8 mouse cellular contexts compared by ENCODE assay signal in genomic region chr7:80143331-80144273, GRCm38 (mm10). TPM values are rescaled to one million over a fixed set of nuclear protein-coding genes. Genes with fewer than 3 reads are reported as not detected.
DNase-seq lines count a peak whose midpoint lies in the region; ATAC-seq and TF ChIP-seq lines count a peak whose summit lies in the region.

No protein-coding gene starts in this region.

- peak; percentile 22 to 23 for DNase-seq in cerebellum, adult 18-20 months
- DNase-seq in MEL-GATA-1-ER (ENCODE audit: extremely low read depth, low read depth) = peak; percentile 98
- no peak for DNase-seq in forebrain, embryonic 11.5 days (ENCODE audit: low spot score)
- peak; percentile 66 for DNase-seq in induced T-regulatory cell, adult 2 months (ENCODE audit: low read depth)
- peak; percentile 83 for DNase-seq in midbrain, postnatal 0 days (ENCODE audit: low spot score)

- no peak overlapping the region for H3K9ac ChIP-seq in forebrain, embryonic 11.5 days (ENCODE audit: low read length)
- H3K9ac ChIP-seq in limb, embryonic 15.5 days = no peak overlapping the region
- H3K9ac ChIP-seq in midbrain, postnatal 0 days (replicated peaks; ENCODE audit: low read length, poor library complexity, severe bottlenecking) = no peak overlapping the region
- no peak overlapping the region for H3K9ac ChIP-seq in stomach, embryonic 14.5 days (replicated peaks; ENCODE audit: low read depth, low read length)

- H3K4me3 ChIP-seq in forebrain, embryonic 11.5 days (ENCODE audit: low read depth, low read length) = no peak overlapping the region
- H3K4me3 ChIP-seq in limb, embryonic 15.5 days = no peak overlapping the region
- no peak overlapping the region for H3K4me3 ChIP-seq in midbrain, postnatal 0 days (ENCODE audit: low read depth, low read length)
- H3K4me3 ChIP-seq in stomach, embryonic 14.5 days (ENCODE audit: low read depth, low read length) = no peak overlapping the region

- ATAC-seq in cerebellum, adult (ENCODE audit: insufficient number of reproducible peaks, low FRiP score, low TSS enrichment) = no peak
- ATAC-seq in forebrain, embryonic 11.5 days (replicated peaks; ENCODE audit: low FRiP score) = 0 out of 2 replicates have a peak, but pooled peaks have one; percentile 36
- no peak for ATAC-seq in limb, embryonic 15.5 days (ENCODE audit: insufficient number of reproducible peaks, low FRiP score, low TSS enrichment, low read depth)
- no peak for ATAC-seq in midbrain, postnatal 0 days (ENCODE audit: low FRiP score)
- ATAC-seq in stomach, embryonic 14.5 days (ENCODE audit: insufficient number of reproducible peaks, insufficient read depth, low FRiP score, low read depth) = no peak

- H3K4me1 ChIP-seq in forebrain, embryonic 11.5 days (replicated peaks; ENCODE audit: control insufficient read depth, insufficient read depth, low read length) = peaks cover 2% of the 10 kb centered on the region
- peaks cover 15% of the 10 kb centered on the region for H3K4me1 ChIP-seq in limb, embryonic 15.5 days
- H3K4me1 ChIP-seq in midbrain, postnatal 0 days (ENCODE audit: insufficient read depth, low read length) = no peaks in the 10 kb centered on the region
- H3K4me1 ChIP-seq in stomach, embryonic 14.5 days (ENCODE audit: control insufficient read depth, insufficient read depth, low read length) = peaks cover 7% of the 10 kb centered on the region; the same call in 1 of the 2 replicates

- no peaks in the 10 kb centered on the region for H3K36me3 ChIP-seq in forebrain, embryonic 11.5 days (ENCODE audit: control insufficient read depth, insufficient read depth, low read length)
- no peaks in the 10 kb centered on the region for H3K36me3 ChIP-seq in limb, embryonic 15.5 days
- no peaks in the 10 kb centered on the region for H3K36me3 ChIP-seq in midbrain, postnatal 0 days (ENCODE audit: insufficient read depth, low read length)
- H3K36me3 ChIP-seq in stomach, embryonic 14.5 days (ENCODE audit: control insufficient read depth, insufficient read depth, low read length) = no peaks in the 10 kb centered on the region

- WGBS in forebrain, embryonic 11.5 days = 56% methylated on average over 22 of the region's 22 CpGs
- WGBS in limb, embryonic 15.5 days = 31% methylated on average over 22 of the region's 22 CpGs
- 33% methylated on average over 22 of the region's 22 CpGs for WGBS in midbrain, postnatal 0 days
- WGBS in stomach, embryonic 14.5 days = 32% methylated on average over 22 of the region's 22 CpGs

- H3K27me3 ChIP-seq in forebrain, embryonic 11.5 days (ENCODE audit: control insufficient read depth, insufficient read depth, low read length) = no peaks in the 10 kb centered on the region
- H3K27me3 ChIP-seq in limb, embryonic 15.5 days = no peaks in the 10 kb centered on the region
- H3K27me3 ChIP-seq in midbrain, postnatal 0 days (ENCODE audit: insufficient read depth, low read length) = no peaks in the 10 kb centered on the region
- H3K27me3 ChIP-seq in stomach, embryonic 14.5 days (ENCODE audit: control insufficient read depth, insufficient read depth, low read length) = no peaks in the 10 kb centered on the region

- H3K9me3 ChIP-seq in forebrain, embryonic 11.5 days (ENCODE audit: control insufficient read depth, low read length) = no peaks in the 10 kb centered on the region
- no peaks in the 10 kb centered on the region for H3K9me3 ChIP-seq in limb, embryonic 15.5 days
- no peaks in the 10 kb centered on the region for H3K9me3 ChIP-seq in midbrain, postnatal 0 days (ENCODE audit: low read length)
- no peaks in the 10 kb centered on the region for H3K9me3 ChIP-seq in stomach, embryonic 14.5 days (ENCODE audit: control insufficient read depth, low read depth, low read length)

- no peak overlapping the region for H3K4me2 ChIP-seq in forebrain, embryonic 11.5 days (ENCODE audit: low read depth, low read length, severe bottlenecking)
- H3K4me2 ChIP-seq in limb, embryonic 15.5 days = peak overlapping the region; percentile 22
- no peak overlapping the region for H3K4me2 ChIP-seq in midbrain, postnatal 0 days (ENCODE audit: low read depth, low read length, poor library complexity, severe bottlenecking)
- H3K4me2 ChIP-seq in stomach, embryonic 14.5 days (replicated peaks; ENCODE audit: low read depth, low read length) = no peak overlapping the region

- no peak for TF ChIP-seq CTCF in midbrain, postnatal 0 days (IDR thresholded peaks at IDR 0.05)

- H3K27ac ChIP-seq in forebrain, embryonic 11.5 days (ENCODE audit: low read depth, low read length) = no peak overlapping the region
- peak overlapping the region; percentile 76 for H3K27ac ChIP-seq in limb, embryonic 15.5 days
- H3K27ac ChIP-seq in midbrain, postnatal 0 days (ENCODE audit: low read depth, low read length) = no peak overlapping the region
- H3K27ac ChIP-seq in stomach, embryonic 14.5 days (ENCODE audit: low read length) = peak overlapping the region; percentile 28; the same call in 1 of the 2 replicates

RNA-seq across cellular contexts. Expression of gene Idh2, which starts 28.4 kb away (rescaled TPM):
- 403 and 425 TPM in 2 replicates for polyA plus RNA-seq in forebrain, embryonic 11.5 days (2014; fragmentation: Nextera tagmentation; extraction: Ambion mirVana)
- 546 and 644 TPM in 2 replicates for polyA plus RNA-seq in limb, embryonic 15.5 days (2015; fragmentation: Nextera tagmentation; extraction: Ambion mirVana)
- total RNA-seq in midbrain, postnatal 0 days (2014; rRNA removed) = 122 and 136 TPM in 2 replicates
- 115 and 124 TPM in 2 replicates for polyA plus RNA-seq in midbrain, postnatal 0 days (2015; fragmentation: Nextera tagmentation; extraction: Ambion mirVana)
- polyA plus RNA-seq in stomach, embryonic 14.5 days (2014; fragmentation: Nextera tagmentation; extraction: Ambion mirVana) = 613 and 615 TPM in 2 replicates

RNA-seq across cellular contexts. Expression of gene Sema4b, which starts 43.0 kb away (rescaled TPM):
- 15.7 and 17.3 TPM in 2 replicates for polyA plus RNA-seq in forebrain, embryonic 11.5 days (2014; fragmentation: Nextera tagmentation; extraction: Ambion mirVana)
- polyA plus RNA-seq in limb, embryonic 15.5 days (2015; fragmentation: Nextera tagmentation; extraction: Ambion mirVana) = 16.5 and 18.1 TPM in 2 replicates
- total RNA-seq in midbrain, postnatal 0 days (2014; rRNA removed) = 40.3 and 43.7 TPM in 2 replicates
- polyA plus RNA-seq in midbrain, postnatal 0 days (2015; fragmentation: Nextera tagmentation; extraction: Ambion mirVana) = 26.3 and 29.2 TPM in 2 replicates
- 21.7 and 23.4 TPM in 2 replicates for polyA plus RNA-seq in stomach, embryonic 14.5 days (2014; fragmentation: Nextera tagmentation; extraction: Ambion mirVana)

Comparison
In these comparisons a context has a peak if more than half of its experiments do, and no peak if none do; other contexts are left out.
1. H3K27ac ChIP-seq: peak in limb, embryonic 15.5 days (single experiment) and stomach, embryonic 14.5 days (single experiment); none in forebrain, embryonic 11.5 days (single experiment) and midbrain, postnatal 0 days (single experiment).